Mouse (Mus musculus) bone marrow, adult 2 months (tissue): ENCODE results near the gene Hoxa7. TPM values are rescaled to one million over a fixed set of nuclear protein-coding genes. Genes with fewer than 3 reads are reported as not detected.

ENCODE experiments used
- H3K27ac ChIP-seq: fragments of 200-500 bp; 2 replicates; pipeline ENCODE4 v1.5.1; 2012; ENCODE audit warnings: low read depth, mild to moderate bottlenecking, control low read depth, inconsistent platforms, low read length; ENCODE audit not compliant: control insufficient read depth, poor library complexity, insufficient read depth
- H3K4me1 ChIP-seq: fragments of 200-500 bp; 2 replicates; pipeline ENCODE4 v1.6.1; 2011; ENCODE audit warnings: low read length; ENCODE audit not compliant: control insufficient read depth, insufficient read depth
- H3K4me3 ChIP-seq: fragments of 200-500 bp; replicated peaks from 2 replicates; pipeline ENCODE3; 2011; ENCODE audit warnings: mild to moderate bottlenecking, low read depth, low read length, control low read depth; ENCODE audit not compliant: control insufficient read depth
- CTCF ChIP-seq: fragments of 200-500 bp; IDR thresholded peaks from 2 replicates; pipeline ENCODE4 v1.5.1; 2011; ENCODE audit warnings: low read length, control low read depth; ENCODE audit not compliant: control insufficient read depth, insufficient read depth
- POLR2A ChIP-seq: fragments of 200-500 bp; IDR thresholded peaks from 2 replicates; pipeline ENCODE4 v1.6.1; 2011; ENCODE audit warnings: low read depth, mild to moderate bottlenecking, control low read depth, low read length, borderline replicate concordance; ENCODE audit not compliant: control insufficient read depth
- WGBS: fragments of 180-500 bp; shearing (Covaris S2); methylation state at CpG from one replicate; pipeline ENCODE4 v1.1.7; 2018; 5-methylcytosine and 5-hydroxymethylcytosine counted together
- polyA plus RNA-seq: library from polyadenylated mRNA; stranded (reverse); fragments of >200 nt; gene quantifications from 2 replicates; pipeline ENCODE4 v1.2.4, GENCODE M21; 2011; ENCODE audit warnings: low replicate concordance; ENCODE audit not compliant: missing spikeins, insufficient read depth, insufficient read length

The Hoxa7 gene
- polyA plus RNA-seq, 1 experiment, result 2.8 TPM

DNA sequence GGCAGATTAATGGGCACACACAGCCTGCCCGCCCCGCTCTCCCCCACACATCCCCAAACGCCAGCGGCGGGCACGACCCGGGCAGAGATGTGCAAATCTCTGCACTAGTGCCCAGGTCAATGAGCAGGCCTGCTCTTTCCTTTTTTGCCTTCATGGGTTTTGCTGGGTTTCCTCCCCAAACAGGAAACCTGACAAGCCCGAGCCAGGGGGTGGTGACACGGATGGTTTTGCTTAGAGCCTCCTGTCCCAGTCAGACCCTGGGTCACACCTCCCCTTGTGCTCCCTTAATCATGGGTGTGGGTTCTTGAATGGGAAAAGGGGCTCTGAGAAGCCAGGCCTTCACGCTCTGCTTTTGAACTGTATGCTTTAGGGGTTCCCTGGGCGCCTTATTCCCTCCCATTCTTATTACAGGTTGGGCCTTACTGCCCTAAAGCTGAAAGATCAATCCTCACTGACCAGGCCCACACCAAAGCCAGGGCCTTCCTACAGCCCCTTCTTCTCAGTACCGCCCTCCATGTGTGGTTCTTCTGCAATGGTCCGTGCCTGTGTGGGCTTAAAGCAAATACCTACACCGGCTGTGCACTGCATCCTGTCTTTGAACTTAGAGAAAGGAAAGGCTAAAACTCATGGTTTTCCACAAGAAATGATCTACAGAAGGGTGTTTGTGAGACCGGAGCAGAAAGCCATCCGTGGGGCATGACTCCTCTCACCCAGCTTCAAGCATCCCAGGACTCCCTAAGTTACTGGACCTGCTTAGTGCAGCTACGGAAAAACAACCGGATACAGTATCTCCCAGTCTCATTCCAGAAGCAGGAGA, 12.6 kb downstream of the Hoxa7 start:
- Histone ChIP-seq H3K4me3 (no peak overlapping the region), H3K4me1 (no peaks in the 10 kb centered on the region; the same call in 1 of the 2 replicates), H3K27ac (no peak overlapping the region)
- WGBS, result 20% methylated on average over 18 of the region's 18 CpGs
- TF ChIP-seq POLR2A (no peak), CTCF (no peak)

DNA sequence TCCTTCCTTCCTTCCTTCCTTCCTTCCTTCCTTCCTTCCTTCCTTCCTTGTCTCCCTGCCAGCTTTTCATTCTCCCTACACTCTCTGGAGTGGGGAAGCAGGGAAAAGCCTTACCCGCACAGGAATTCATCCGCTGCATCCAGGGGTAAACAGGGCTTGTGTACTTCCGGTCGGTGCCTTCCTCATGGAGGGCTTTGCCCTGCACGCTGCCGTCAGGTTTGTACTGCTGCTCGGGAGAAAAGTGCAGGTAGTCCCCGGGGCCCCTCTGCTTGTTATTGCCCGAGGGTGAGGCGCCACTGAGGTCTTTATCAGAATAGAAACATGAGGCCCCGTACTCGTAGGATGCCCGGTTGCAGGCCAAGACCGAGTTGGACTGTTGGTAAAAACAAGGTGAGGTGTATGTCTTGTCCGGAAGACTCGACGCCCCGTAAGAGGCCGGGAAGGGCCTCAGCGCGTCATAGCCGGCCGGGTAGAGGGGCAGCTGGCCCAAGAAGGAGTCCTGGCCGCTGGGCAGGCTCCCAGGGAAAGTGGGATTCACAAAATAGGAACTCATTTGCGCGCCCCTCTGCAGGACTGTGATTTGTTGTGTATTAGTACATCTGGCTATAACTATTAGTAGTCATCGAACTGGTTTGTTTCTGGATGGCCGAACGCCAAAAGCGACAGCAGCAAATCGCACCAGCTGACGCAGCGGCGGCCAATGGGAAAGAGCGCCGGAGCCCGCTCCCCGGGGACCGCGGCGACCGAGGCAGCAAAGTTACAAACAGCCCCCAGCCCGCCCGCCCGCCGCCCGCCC, 13.4 kb downstream of the Hoxa7 start, which contains the start of gene Hoxa6:
TSS of gene Hoxa6 (minus strand) at position 651 of the 796 bp plus-strand sequence.
- 22% methylated on average over 47 of the region's 47 CpGs for WGBS
- no peak within 1 kb of the TSS for H3K4me3 ChIP-seq
- no peaks in the 10 kb centered on the region; the same call in 1 of the 2 replicates for H3K4me1 ChIP-seq
- no peak for TF ChIP-seq CTCF
- TF ChIP-seq POLR2A, result no peak
- H3K27ac ChIP-seq, result no peak within 1 kb of the TSS

DNA sequence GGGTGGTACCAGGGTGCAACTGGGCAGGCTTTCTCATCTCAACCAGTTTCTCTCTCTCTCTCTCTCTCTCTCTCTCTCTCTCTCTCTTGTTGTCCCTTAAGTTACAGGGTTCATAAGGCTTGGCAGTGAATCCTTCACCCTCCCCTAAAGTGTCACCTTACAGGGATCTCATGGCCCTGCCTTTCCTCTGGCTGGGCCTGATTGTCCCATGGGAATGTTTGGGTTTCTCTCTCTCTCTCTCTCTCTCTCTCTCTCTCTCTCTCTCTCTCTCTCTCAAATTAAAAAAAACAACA, 14.0 kb downstream of the Hoxa7 start:
- TF ChIP-seq CTCF (no peak), POLR2A (no peak)
- no peaks in the 10 kb centered on the region; the same call in 1 of the 2 replicates for H3K4me1 ChIP-seq

DNA sequence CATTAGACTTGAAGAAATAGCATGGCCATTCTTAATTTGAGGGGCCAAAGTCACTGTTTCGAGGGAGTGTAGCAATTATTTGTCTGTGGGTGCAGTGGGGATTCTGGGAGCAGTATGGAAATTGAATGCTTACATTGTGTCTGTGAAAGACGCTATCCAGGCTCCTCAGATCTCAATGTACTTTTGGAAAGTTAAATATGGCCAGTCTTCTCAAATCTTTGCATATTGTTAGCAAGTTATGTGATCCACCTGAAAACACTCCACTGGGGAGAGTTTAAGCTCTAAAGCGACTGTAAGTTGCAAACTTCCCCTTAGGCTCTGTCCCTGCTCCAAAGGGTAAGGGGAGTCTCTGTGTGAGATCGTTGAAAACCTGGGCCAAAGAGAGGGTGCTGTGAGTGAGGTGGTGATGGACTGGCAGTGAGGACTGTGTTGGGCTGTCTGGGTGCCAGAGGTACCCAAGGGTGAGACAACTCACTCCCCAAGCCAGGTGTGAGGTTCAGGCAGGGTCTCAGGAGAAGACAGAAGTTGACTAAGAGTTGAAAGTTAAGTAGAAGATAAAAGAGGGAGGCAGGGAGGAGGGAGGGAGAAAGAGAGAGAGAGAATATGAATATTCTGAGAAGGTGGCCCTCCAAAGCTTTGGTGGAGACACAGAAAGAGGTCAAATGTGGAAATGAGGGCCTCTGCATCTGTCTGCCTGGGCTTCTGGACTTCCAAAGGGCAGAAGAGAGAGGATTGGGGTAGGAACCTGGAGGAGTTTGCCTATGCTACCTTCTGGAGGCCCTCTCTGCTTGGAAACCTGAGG, 14.6 kb downstream of the Hoxa7 start:
- H3K27ac ChIP-seq, result no peak overlapping the region
- H3K4me3 ChIP-seq, result no peak overlapping the region
- 71% methylated on average over 4 of the region's 4 CpGs for WGBS
- no peaks in the 10 kb centered on the region; the same call in 1 of the 2 replicates for H3K4me1 ChIP-seq
- TF ChIP-seq CTCF, result no peak
- TF ChIP-seq POLR2A, result no peak

More for the DNA sequence above, 14.0 kb downstream of the Hoxa7 start:
- no peak overlapping the region for H3K27ac ChIP-seq
- H3K4me3 ChIP-seq, result no peak overlapping the region

DNA sequence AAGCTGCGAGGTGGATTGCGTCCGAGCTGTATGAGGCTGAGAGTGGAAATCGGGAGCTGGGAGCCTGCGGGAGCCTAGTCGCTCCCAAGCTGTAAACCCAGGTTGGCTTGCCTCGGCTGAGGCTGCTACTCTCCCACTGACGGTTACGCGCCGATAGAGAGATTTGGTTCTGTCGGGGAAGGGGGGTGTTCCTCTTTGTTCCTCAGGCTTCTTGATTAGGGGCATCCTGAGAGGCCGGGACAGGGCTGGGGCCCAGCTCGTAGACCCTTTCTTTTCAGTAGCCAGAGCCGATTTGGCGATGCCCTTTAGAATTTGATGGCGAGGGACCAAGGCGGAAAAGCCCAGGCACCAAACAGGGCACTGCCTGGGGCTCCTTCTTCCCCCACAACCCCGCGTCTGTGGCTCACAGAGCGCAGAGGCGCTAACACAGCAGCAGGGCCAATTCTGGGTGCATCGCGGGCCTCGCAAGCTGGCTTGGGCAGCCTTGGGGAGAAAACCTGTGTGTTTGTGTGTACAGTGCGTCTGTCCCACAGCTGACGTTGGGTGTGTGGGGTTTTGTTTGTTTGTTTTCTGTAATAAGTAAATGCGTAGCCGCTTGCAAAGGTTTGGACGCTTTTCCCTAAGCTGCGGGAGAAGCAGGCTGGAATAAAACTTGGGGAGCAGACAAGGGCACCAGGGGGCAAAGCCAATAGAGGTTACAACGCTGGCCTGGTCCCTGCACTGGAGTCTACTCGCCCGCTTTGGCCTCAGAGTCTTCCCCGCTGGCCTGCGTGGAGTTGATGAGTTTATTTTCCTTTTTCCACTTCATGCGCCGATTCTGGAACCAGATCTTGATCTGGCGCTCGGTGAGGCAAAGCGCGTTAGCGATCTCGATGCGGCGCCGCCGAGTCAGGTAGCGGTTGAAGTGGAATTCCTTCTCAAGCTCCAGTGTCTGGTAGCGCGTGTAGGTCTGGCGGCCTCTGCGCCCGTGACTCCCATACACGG, 15.7 kb downstream of the Hoxa7 start:
- TF ChIP-seq POLR2A (no peak), CTCF (no peak)
- no peaks in the 10 kb centered on the region; the same call in 1 of the 2 replicates for H3K4me1 ChIP-seq
- H3K4me3 ChIP-seq, result no peak overlapping the region
- WGBS, result 89% methylated on average over 55 of the region's 55 CpGs
- H3K27ac ChIP-seq, result no peak overlapping the region

DNA sequence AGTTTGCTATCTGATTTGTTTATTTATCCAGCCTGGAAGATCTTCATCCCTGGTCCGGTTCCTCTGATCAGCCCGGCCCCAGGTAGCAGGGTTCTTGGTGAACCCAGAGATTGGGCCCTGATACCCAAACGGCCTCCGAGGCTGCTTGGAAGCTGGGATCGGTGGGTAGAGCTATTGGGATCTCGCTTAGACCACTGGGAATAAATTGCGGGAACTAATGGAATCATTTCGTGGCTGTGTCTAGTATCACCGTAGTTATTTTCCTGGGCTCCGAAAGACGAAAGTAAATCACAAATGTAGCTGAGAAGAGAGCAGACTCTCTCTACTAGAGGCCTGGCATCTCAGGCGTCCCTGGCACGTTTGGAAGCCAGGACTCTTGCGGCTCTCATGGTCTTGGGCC, 16.4 kb downstream of the Hoxa7 start:
- Histone ChIP-seq H3K4me3 (no peak overlapping the region), H3K27ac (no peak overlapping the region), H3K4me1 (no peaks in the 10 kb centered on the region; the same call in 1 of the 2 replicates)
- 88% methylated on average over 14 of the region's 14 CpGs for WGBS
- TF ChIP-seq POLR2A (no peak), CTCF (no peak)
